Mouse (Mus musculus) macrophage (primary cell): ENCODE data around the gene Ppp2r5a. TPM values are rescaled to one million over a fixed set of nuclear protein-coding genes. Genes with fewer than 3 reads are reported as not detected.
"Not testable (repeated sequence)": the region's sequence is repeated elsewhere in the genome, so short reads cannot be mapped to it uniquely, and the experiment has no call there.

Experiments
- H3K27ac ChIP-seq: fragments of 350-480 bp; formaldehyde crosslinking; 2 replicates; pipeline ENCODE4 v1.9.0; 2021
- H3K36me3 ChIP-seq: fragments of 350-480 bp; formaldehyde crosslinking; 2 replicates; pipeline ENCODE4 v1.9.0; 2021; ENCODE audit errors: inconsistent target
- H3K4me3 ChIP-seq: fragments of 350-480 bp; formaldehyde crosslinking; 2 replicates; pipeline ENCODE4 v1.9.0; 2021; ENCODE audit errors: inconsistent target
- H3K79me2 ChIP-seq: fragments of 350-480 bp; formaldehyde crosslinking; 2 replicates; pipeline ENCODE4 v1.9.0; 2021; ENCODE audit errors: inconsistent target
- WGBS: methylation state at CpG from one replicate; pipeline ENCODE4 v1.1.7; 2026; ENCODE audit warnings: inconsistent platforms; ENCODE audit not compliant: missing documents; 5-methylcytosine and 5-hydroxymethylcytosine counted together
- polyA plus RNA-seq: library from polyadenylated mRNA; stranded (reverse); fragments of 250-400 nt; gene quantifications from 3 replicates; pipeline ENCODE4 v1.2.4, GENCODE M21; 2018; ENCODE audit warnings: inconsistent platforms

The Ppp2r5a gene
- polyA plus RNA-seq, 1 experiment from 2014 or later: 74.4 TPM

DNA sequence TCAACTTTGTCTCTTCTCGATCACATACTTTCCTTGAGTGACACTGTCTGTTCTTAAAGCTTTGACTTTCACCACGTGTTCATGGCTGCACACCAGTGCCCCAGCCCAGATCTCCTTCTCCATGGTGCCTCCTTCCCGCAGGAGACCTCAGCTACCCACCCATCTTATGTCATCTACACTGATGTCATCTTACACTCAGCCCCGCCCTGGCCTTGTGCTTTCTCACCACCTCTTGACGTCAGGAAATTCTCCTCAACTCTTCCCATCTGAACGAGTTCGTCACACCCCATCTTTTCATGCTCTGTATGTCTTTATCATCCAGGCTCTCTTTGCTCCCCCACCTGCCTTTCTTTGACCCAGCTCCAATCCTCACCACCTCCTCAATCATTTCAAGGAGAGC is 22.8 kb upstream of the Ppp2r5a start:
- WGBS: 76% methylated on average over 6 of the region's 7 CpGs
- Histone ChIP-seq H3K27ac (no peak overlapping the region), H3K4me3 (no peak overlapping the region), H3K36me3 (no peaks in the 10 kb centered on the region), H3K79me2 (no peaks in the 10 kb centered on the region)

DNA sequence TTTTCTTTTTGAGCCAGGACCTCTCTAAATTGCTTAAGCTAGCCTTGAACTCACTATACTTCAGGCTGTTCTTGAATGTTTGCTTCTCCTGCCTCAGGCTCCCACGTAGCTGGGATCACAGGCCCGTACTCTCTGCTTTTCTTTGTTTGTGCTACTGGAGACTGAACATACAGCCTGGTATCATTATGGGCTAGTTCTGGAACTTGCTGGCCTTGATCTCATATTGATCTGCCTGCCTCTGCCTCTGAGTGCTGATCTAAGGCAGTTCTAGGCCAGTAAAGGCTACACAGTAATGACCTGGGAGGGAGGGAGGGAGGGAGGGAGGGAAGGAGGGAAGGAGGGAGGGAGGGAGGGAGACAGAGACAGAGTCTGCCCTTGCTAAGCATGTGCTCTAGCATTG is 20.1 kb upstream of the Ppp2r5a start:
- Histone ChIP-seq H3K4me3 (no peak overlapping the region), H3K36me3 (no peaks in the 10 kb centered on the region), H3K27ac (no peak overlapping the region), H3K79me2 (no peaks in the 10 kb centered on the region)
- 76% methylated on average over 2 of the region's 2 CpGs for whole genome bisulfite sequencing

DNA sequence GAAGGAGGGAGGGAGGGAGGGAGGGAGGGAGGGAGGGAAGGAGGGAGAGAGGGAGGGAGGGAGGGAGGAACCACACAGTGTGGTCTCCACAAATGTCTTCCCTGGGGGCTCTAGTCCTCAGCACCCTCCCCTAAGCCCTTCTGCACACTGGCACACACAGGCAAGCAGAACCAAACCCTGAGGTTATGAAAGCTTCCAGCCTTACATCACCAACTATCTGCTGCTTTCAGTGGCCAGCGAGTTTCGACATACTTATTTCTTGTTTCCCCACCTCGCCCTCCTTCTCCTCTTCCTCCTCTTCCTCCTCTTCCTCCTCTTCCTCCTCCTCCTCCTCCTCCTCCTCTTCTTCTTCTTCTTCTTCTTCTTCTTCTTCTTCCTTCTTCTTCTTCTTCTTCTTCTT is 19.6 kb upstream of the Ppp2r5a start:
- 0% methylated on average over 3 of the region's 3 CpGs for WGBS
- H3K36me3 ChIP-seq, H3K79me2 ChIP-seq, H3K4me3 ChIP-seq: not testable (repeated sequence)
- peak overlapping the region; percentile 63; the same call in 1 of the 2 replicates for H3K27ac ChIP-seq

DNA sequence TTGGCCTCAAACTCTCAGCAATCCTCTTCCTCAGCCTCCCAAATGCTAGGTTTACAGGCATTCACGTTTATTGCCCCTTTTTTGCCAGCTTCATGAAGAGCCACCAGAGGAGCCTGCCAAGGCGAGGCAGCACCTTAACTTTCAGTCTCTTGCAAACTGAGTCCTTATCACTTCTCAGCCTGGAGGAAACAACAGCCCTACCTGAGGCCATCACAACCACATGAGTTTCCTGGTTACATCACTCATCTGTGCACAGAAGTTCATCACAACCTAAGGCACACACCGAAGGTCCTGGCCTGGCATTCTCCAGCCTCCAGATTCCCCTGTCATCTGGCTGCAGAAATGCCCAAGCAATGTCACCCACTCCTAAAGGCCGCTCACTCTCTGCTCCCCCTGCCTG is 19.1 kb upstream of the Ppp2r5a start:
- Histone ChIP-seq H3K27ac (peak overlapping the region; percentile 63), H3K4me3 (no peak overlapping the region), H3K36me3 (no peaks in the 10 kb centered on the region), H3K79me2 (no peaks in the 10 kb centered on the region)
- 16% methylated on average over 4 of the region's 4 CpGs for WGBS

DNA sequence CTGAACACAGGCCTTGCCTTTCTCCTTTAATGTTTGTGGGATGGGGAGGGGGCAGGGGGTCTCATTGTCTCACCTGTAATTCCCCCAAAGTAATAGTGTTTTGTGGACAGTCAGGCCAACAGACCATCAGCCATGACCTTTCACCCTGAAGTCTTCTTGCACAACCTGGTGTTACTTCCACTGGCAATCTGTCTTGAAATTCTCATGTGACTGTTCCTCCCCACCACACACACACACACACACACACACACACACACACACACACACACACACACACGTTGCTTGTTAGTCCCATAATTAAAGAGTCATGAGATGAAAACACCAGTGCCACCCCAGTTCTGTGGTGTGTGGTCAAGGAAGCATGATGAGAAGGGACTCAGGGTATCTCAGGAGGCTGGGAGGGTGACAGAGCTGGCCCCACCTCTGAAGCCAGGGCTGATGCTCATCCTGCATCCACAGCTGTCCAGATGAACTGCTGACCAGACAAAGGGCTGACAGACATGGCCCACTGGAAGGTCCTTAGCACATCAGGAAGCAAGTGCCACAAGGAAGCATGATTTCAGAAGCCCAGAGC is 18.4 kb upstream of the Ppp2r5a start:
- Histone ChIP-seq H3K36me3 (no peaks in the 10 kb centered on the region), H3K27ac (peak overlapping the region; percentile 63), H3K4me3 (no peak overlapping the region), H3K79me2 (no peaks in the 10 kb centered on the region)
- WGBS: 0% methylated on average over 1 of the region's 1 CpGs

DNA sequence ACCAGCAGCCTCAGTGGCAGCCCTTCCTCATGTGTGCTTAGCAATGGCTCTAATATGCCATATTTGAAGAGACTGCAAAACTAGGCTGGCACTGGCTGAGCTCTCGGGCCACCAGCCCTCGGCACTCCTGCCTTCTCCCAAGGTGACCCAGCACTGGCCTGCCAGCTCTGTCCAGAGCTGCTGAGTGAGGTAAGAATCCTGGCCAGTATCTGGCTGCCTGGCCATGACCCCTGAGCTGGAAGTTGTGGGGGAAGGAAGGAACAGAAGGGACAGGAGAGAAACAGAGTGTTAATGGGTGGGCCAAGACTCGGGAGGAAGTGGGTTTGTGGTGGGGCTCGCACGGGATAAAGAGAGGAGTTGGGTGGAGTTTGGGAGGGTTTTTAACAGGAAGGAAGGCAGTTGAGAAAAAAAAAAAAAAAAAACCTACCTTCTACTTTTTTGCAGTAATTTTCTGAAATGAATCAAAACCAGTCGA is 17.9 kb upstream of the Ppp2r5a start:
- peak overlapping the region; percentile 63 for H3K27ac ChIP-seq
- no peak overlapping the region for H3K4me3 ChIP-seq
- H3K79me2 ChIP-seq: no peaks in the 10 kb centered on the region
- WGBS: 12% methylated on average over 6 of the region's 6 CpGs
- no peaks in the 10 kb centered on the region for H3K36me3 ChIP-seq

DNA sequence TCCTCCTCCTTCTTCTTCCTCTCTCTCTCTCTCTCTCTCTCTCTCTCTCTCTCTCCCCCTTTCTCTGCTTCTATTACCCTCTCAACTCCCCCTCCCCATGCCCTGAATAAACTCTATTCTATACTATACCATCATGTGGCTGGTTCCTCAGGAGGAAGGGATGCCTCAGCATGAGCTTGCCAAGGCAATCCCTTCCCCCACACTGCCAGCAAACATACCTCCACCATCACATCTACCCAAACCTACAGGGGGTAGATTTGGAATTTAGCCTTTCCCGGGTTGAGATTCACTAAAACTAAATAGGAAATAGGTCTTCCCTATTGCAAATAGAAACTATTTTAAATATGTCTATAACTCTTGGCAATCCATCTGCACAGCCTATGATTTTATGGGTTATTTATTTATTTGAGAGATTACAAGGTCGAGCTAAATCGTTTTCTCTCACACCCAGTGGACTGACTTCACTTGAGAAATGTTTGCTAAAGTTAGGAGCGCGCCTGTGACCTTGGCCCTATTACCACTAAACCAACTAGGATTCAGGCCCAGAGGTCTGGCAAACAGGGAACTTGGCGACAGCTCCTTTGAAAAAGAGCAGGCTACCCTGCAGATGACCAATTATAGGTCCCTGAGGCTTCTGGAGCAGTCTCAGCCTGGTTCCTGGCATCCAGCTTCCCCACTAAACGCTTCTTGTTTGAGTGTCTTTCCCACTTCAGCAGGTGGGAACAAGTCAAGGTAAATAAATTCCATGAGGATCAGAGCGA is 17.1 kb upstream of the Ppp2r5a start:
- H3K27ac ChIP-seq: peak overlapping the region; percentile 63
- WGBS: 67% methylated on average over 8 of the region's 8 CpGs
- no peak overlapping the region for H3K4me3 ChIP-seq
- H3K36me3 ChIP-seq: no peaks in the 10 kb centered on the region
- H3K79me2 ChIP-seq: no peaks in the 10 kb centered on the region

DNA sequence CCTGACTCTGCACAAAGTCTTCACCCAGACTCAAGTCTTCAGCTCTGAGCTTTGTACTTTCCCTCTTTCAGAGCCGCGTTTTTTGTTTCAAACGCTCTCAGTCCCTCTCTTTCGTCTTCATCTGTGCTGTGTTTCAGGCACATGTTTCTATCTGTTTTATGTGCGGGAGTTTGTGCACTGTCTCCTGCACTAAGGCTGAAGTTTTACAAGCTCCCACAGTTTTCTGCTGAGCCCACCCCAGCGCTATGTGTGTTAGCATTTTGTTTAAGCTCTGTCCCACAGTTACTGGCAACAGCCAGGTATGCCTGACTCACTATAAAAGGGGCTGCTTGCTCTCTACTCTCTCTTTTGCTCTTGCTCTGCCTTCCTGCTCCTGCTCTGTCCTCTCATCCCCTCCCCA is 16.3 kb upstream of the Ppp2r5a start:
- Histone ChIP-seq H3K79me2 (no peaks in the 10 kb centered on the region), H3K4me3 (no peak overlapping the region), H3K36me3 (no peaks in the 10 kb centered on the region), H3K27ac (no peak overlapping the region)
- WGBS: 86% methylated on average over 6 of the region's 6 CpGs

DNA sequence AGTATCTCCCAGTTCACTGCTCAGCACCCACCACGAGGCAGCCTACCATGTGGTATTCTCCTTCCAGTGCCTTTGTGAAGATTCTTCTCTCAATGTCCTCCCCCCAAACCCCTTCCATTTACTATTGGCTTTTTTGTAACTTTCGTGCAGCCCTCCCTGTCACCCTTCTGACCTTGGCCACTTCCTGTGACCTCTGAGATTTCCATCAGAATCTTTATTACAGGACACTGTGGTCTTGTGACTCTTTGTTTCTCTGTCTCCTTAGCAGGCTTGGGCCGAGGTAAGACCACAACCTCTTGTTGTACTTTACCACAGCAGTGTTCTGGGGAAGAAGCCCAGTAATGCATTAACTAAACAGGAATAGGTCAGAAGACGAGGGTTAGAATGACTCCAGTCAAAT is 15.9 kb upstream of the Ppp2r5a start:
- no peaks in the 10 kb centered on the region for H3K36me3 ChIP-seq
- no peak overlapping the region for H3K4me3 ChIP-seq
- 48% methylated on average over 4 of the region's 4 CpGs for WGBS
- no peak overlapping the region for H3K27ac ChIP-seq
- no peaks in the 10 kb centered on the region for H3K79me2 ChIP-seq

DNA sequence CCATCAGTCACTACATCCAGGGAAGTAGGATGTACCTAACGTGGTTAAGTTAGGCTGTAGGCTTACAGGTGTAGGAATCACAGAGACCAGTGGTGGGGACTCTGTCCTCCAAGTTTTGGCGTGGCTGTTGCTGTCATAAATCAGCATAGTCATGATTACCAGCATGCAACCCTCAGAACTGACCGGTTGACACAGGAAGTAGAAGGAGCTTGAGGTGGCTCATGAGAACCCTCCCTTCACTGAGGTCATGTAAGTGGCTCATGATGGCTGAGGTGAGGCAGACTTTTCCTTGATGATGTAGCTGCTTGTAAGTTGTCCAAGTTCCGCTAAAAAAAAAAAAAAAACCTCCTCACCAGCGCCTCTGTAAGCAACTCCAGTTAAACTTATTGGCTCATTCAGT is 14.0 kb upstream of the Ppp2r5a start:
- 32% methylated on average over 5 of the region's 5 CpGs for WGBS
- no peak overlapping the region for H3K27ac ChIP-seq
- no peaks in the 10 kb centered on the region for H3K79me2 ChIP-seq
- no peak overlapping the region for H3K4me3 ChIP-seq
- H3K36me3 ChIP-seq: no peaks in the 10 kb centered on the region

DNA sequence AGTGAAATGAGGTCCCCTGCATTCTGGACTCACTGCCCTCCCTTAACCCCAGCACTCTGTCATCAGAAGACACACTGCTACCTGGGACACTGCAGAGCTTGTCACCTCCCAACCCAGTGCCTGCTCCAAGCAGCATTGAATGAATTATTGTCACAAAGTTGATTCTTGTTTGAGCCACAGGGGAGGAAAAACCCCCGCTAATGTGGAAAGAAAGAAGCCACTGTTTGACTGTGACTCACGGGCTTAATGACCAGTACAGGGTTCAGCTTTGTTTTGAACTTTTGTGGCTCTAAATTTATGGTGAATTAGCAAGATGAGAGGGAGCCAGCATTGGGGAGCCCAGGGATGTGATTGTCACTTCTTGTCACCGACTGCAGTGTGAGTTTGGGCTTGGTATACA is 13.5 kb upstream of the Ppp2r5a start:
- WGBS: 56% methylated on average over 3 of the region's 3 CpGs
- Histone ChIP-seq H3K27ac (no peak overlapping the region), H3K36me3 (no peaks in the 10 kb centered on the region)

DNA sequence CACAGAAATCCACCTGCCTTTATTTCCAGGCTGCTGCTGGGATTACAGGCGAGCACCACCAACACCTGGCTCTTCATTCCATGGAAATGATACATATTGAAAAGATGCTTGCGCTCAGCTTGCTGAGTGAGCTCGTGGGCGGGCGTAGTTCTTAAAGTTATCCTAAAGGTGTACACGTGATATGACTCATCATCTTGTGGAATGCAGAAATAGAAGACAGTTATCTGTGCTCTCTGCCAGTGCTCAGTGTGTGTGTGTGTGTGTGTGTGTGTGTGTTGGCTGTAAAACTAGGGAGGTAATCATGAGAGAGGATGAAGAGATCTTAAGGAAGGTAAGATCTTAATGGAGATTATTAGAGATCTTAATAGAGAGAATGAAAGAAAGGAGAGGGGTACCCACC is 11.4 kb upstream of the Ppp2r5a start:
- WGBS: 93% methylated on average over 6 of the region's 6 CpGs
- no peaks in the 10 kb centered on the region for H3K36me3 ChIP-seq
- no peak overlapping the region for H3K27ac ChIP-seq
- H3K4me3 ChIP-seq: no peak overlapping the region
- H3K79me2 ChIP-seq: no peaks in the 10 kb centered on the region

More for the DNA sequence above, 13.5 kb upstream of the Ppp2r5a start:
- Histone ChIP-seq H3K79me2 (no peaks in the 10 kb centered on the region), H3K4me3 (no peak overlapping the region)

DNA sequence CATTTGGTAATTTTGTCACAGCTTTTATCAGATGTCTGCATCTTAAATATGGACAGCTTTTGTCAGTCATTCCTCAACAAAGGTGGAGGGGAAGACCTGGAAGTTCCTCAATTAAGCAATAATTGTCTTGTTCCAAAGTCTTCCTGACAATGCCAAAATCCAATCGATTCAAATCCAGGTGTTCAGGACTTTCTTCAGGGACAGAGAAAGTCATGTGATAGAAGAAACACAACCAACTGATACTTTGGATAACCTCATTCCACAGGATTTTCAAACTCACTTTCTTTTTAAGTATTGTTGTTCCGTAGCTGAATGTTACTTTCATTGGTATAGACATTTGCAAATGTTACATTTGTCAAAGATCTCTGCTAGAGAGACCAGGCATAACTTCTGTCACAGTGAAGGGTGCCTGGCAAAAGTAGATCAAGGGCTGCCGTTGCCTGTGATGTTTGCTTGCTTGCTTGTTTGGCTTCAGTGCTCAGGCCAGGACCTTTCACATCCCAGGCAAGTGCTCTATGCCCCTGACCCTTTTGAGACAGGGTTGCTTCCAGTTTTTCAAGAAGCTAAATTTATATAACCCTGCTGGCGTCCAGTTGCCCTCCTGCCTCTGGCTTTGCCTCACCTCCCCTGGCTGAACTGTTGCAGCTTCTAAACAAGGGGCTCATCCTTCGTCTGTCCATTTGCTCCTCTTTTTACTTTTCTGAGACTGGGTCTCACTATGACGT is 10.8 kb upstream of the Ppp2r5a start:
- Histone ChIP-seq H3K27ac (no peak overlapping the region), H3K36me3 (no peaks in the 10 kb centered on the region), H3K79me2 (no peaks in the 10 kb centered on the region), H3K4me3 (no peak overlapping the region)
- 93% methylated on average over 6 of the region's 6 CpGs for WGBS

DNA sequence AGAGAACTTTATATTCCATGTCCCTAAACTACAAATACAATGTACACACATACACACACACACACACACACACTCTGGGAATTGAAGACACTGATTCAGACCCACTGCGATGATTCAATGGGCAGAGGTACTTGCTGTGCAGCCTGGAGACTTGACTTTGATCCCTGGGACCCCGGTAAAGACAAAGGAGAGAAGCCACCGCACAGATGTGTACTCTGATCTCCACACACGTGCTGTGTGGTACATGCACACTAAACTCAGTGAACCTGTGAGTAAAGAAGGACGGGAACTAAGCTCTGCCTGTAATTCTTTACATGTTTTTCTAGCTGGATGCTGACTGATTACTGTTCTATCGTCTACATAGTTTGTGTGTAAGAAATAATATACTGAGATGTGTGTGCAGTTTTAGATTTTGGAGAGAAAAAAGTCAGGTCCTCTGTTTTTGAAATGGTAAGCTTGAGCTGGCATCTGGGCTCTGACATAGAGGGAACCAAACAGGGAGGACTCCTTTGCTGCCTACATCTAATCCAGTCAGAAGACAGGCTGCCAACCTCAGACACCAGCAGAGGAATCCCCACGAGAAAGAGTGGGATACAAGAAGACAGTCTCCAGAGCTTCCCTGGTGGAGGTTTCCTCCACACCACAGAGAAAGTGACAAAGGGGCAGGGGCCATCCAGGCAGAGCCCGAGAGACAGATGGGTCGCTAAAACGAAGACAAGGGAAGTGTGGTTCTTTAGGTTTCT is 7.4 kb upstream of the Ppp2r5a start:
- Histone ChIP-seq H3K36me3 (no peaks in the 10 kb centered on the region), H3K27ac (no peak overlapping the region), H3K4me3 (no peak overlapping the region), H3K79me2 (no peaks in the 10 kb centered on the region)
- WGBS: 77% methylated on average over 10 of the region's 10 CpGs
